Mouse (Mus musculus) CH12.LX (cell line): Measurements from ENCODE around the gene Bzw2. TPM values are rescaled to one million over a fixed set of nuclear protein-coding genes. Genes with fewer than 3 reads are reported as not detected.

Source experiments
- DNase-seq: peaks from one replicate; pipeline ENCODE4 v3.0.0-alpha.2; 2013; ENCODE audit errors: extremely low read depth
- H3K27ac ChIP-seq: 2 replicates; pipeline ENCODE4 v1.5.1; 2012; ENCODE audit warnings: low read depth, mild to moderate bottlenecking, control low read depth, moderate library complexity; ENCODE audit not compliant: insufficient read depth
- H3K27me3 ChIP-seq: replicated peaks from 2 replicates; pipeline ENCODE3; 2012; ENCODE audit warnings: inconsistent platforms
- H3K36me3 ChIP-seq, 2 experiments: replicated peaks in 1 of 2; 2 replicates each; pipeline versions ENCODE3 to v1.6.1; 2012; ENCODE audit warnings: inconsistent platforms in 1 of 2, low read length in 1 of 2, mild to moderate bottlenecking in 1 of 2, mixed read lengths in 1 of 2, moderate library complexity in 1 of 2; ENCODE audit not compliant: control insufficient read depth in 1 of 2, insufficient read depth in 1 of 2
- H3K4me1 ChIP-seq, 2 experiments: 2 replicates each; pipeline ENCODE4 v1.6.1; 2012; ENCODE audit warnings: inconsistent platforms in 1 of 2, moderate library complexity in 1 of 2; ENCODE audit not compliant: insufficient read depth in 2 of 2, control insufficient read depth in 1 of 2
- H3K4me2 ChIP-seq: 2 replicates; pipeline ENCODE4 v1.6.1; 2012; ENCODE audit warnings: low read depth, mild to moderate bottlenecking, control low read depth; ENCODE audit not compliant: poor library complexity, insufficient read depth, severe bottlenecking
- H3K4me3 ChIP-seq, 3 experiments: fragments of 150-350 bp in 1 of 3; sonication (generic) in 1 of 3; replicated peaks in 1 of 3; 2 replicates each; pipeline versions ENCODE3 to v1.5.1; 2011 to 2012; ENCODE audit warnings: low read depth in 2 of 3, low read length in 2 of 3, mild to moderate bottlenecking in 2 of 3, moderate library complexity in 2 of 3, control low read depth in 1 of 3, improper control_type of control experiment in 1 of 3, inconsistent platforms in 1 of 3, mixed read lengths in 1 of 3; ENCODE audit not compliant: poor library complexity in 1 of 3
- H3K79me2 ChIP-seq: replicated peaks from 2 replicates; pipeline ENCODE4 v1.6.1; 2012; ENCODE audit warnings: mild to moderate bottlenecking, moderate library complexity; ENCODE audit not compliant: control insufficient read depth, poor library complexity, insufficient read depth, severe bottlenecking; ENCODE audit errors: extremely low read depth
- H3K9ac ChIP-seq: 2 replicates; pipeline ENCODE4 v1.6.1; 2012; ENCODE audit warnings: low read depth, mild to moderate bottlenecking, control low read depth, moderate library complexity; ENCODE audit not compliant: insufficient read depth
- H3K9me3 ChIP-seq: replicated peaks from 2 replicates; pipeline ENCODE3; 2012; ENCODE audit warnings: low read length, inconsistent platforms, mixed read lengths
- BHLHE40 ChIP-seq: IDR thresholded peaks from 2 replicates; pipeline ENCODE4 v1.6.1; 2011; ENCODE audit warnings: mild to moderate bottlenecking, low read depth, low read length, improper control_type of control experiment
- CHD1 ChIP-seq: IDR thresholded peaks from 2 replicates; pipeline ENCODE4 v1.6.1; 2012; ENCODE audit warnings: low read depth, low read length, improper control_type of control experiment, inconsistent platforms
- CTCF ChIP-seq, 2 experiments: IDR thresholded peaks in 1 of 2; conservative IDR thresholded peaks in 1 of 2; 2 replicates each; pipeline ENCODE4 v1.5.1; 2011 to 2012; ENCODE audit warnings: low read depth in 2 of 2, low read length in 2 of 2, improper control_type of control experiment in 1 of 2, inconsistent platforms in 1 of 2, mild to moderate bottlenecking in 1 of 2, moderate library complexity in 1 of 2
- E2F4 ChIP-seq: IDR thresholded peaks from 2 replicates; pipeline ENCODE4 v1.6.1; 2011; ENCODE audit warnings: low read depth, low read length, improper control_type of control experiment; ENCODE audit not compliant: insufficient replicate concordance
- ETS1 ChIP-seq: conservative IDR thresholded peaks from 2 replicates; pipeline ENCODE4 v1.6.1; 2012; ENCODE audit warnings: low read depth, mild to moderate bottlenecking, inconsistent platforms, low read length, improper control_type of control experiment, moderate library complexity
- GABPA ChIP-seq: IDR thresholded peaks from 2 replicates; pipeline ENCODE4 v1.6.1; 2012; ENCODE audit warnings: low read depth, low read length, improper control_type of control experiment, inconsistent platforms; ENCODE audit not compliant: insufficient replicate concordance
- HCFC1 ChIP-seq: IDR thresholded peaks from 2 replicates; pipeline ENCODE4 v1.6.1; 2012; ENCODE audit warnings: low read depth, mild to moderate bottlenecking, inconsistent platforms, low read length, improper control_type of control experiment
- IRF4 ChIP-seq: IDR thresholded peaks from 2 replicates; pipeline ENCODE4 v1.6.1; 2014; ENCODE audit warnings: low read depth, mild to moderate bottlenecking, inconsistent platforms, low read length, improper control_type of control experiment
- JUN ChIP-seq: IDR thresholded peaks from 2 replicates; pipeline ENCODE4 v1.6.1; 2011; ENCODE audit warnings: low read depth, mild to moderate bottlenecking, low read length, improper control_type of control experiment, moderate library complexity; ENCODE audit not compliant: insufficient read depth
- MEF2A ChIP-seq: IDR thresholded peaks from 2 replicates; pipeline ENCODE4 v1.6.1; 2014; ENCODE audit warnings: low read depth, mild to moderate bottlenecking, inconsistent platforms, low read length, improper control_type of control experiment, borderline replicate concordance
- MYC ChIP-seq: IDR thresholded peaks from 2 replicates; pipeline ENCODE4 v1.6.1; 2011; ENCODE audit warnings: low read depth, mild to moderate bottlenecking, improper control_type of control experiment, low read length
- NRF1 ChIP-seq: IDR thresholded peaks from 2 replicates; pipeline ENCODE4 v1.6.1; 2014; ENCODE audit warnings: low read depth, mild to moderate bottlenecking, inconsistent platforms, low read length, improper control_type of control experiment, moderate library complexity
- POLR2A ChIP-seq: IDR thresholded peaks from 2 replicates; pipeline ENCODE4 v1.6.1; 2011; ENCODE audit warnings: low read depth, mild to moderate bottlenecking, improper control_type of control experiment, low read length
- POLR2AphosphoS2 ChIP-seq: IDR thresholded peaks from 2 replicates; pipeline ENCODE4 v1.6.1; 2011; ENCODE audit warnings: low read depth, low read length, improper control_type of control experiment
- RAD21 ChIP-seq: IDR thresholded peaks from 2 replicates; pipeline ENCODE4 v1.6.1; 2011; ENCODE audit warnings: low read depth, mild to moderate bottlenecking, low read length, improper control_type of control experiment, moderate library complexity
- SIN3A ChIP-seq: IDR thresholded peaks from 2 replicates; pipeline ENCODE4 v1.6.1; 2012; ENCODE audit warnings: low read length, improper control_type of control experiment, inconsistent platforms
- SMC3 ChIP-seq: IDR thresholded peaks from 2 replicates; pipeline ENCODE4 v1.6.1; 2011; ENCODE audit warnings: low read depth, low read length, improper control_type of control experiment
- TBP ChIP-seq: conservative IDR thresholded peaks from 2 replicates; pipeline ENCODE4 v1.6.1; 2011; ENCODE audit warnings: low read depth, low read length, improper control_type of control experiment
- UBTF ChIP-seq: IDR thresholded peaks from 2 replicates; pipeline ENCODE4 v1.6.1; 2012; ENCODE audit warnings: low read depth, mild to moderate bottlenecking, inconsistent platforms, low read length, improper control_type of control experiment, moderate library complexity
- USF2 ChIP-seq: conservative IDR thresholded peaks from 2 replicates; pipeline ENCODE4 v1.6.1; 2011; ENCODE audit warnings: low read depth, low read length, improper control_type of control experiment
- ZMIZ1 ChIP-seq: IDR thresholded peaks from 2 replicates; pipeline ENCODE4 v1.6.1; 2012; ENCODE audit warnings: low read depth, mild to moderate bottlenecking, inconsistent platforms, low read length, improper control_type of control experiment
- dilution Hi-C: fragments of 300-500 bp; cut with MboI; formaldehyde crosslinking; loops from 2 replicates; pipeline ENCODE4 v1.14.3; 2020; ENCODE audit warnings: low sequenced_read_pairs; ENCODE audit not compliant: extremely low pct_unique_long_range_greater_than_20kb, extremely low pct_ligation_motif_present
- in situ Hi-C: fragments of 300-500 bp; cut with MboI; formaldehyde crosslinking; loops from 3 replicates; pipeline ENCODE4 v1.14.3; 2019; ENCODE audit warnings: low sequenced_read_pairs, low pct_ligation_motif_present, low pct_unique_long_range_greater_than_20kb, mixed read lengths
- polyA plus RNA-seq: library from polyadenylated mRNA; unstranded; fragments of >175 nt; gene quantifications from 2 replicates; pipeline ENCODE4 v1.2.1, GENCODE M21; 2012; ENCODE audit warnings: low read depth; ENCODE audit not compliant: insufficient read length
- total RNA-seq, 2 experiments: library from RNA; depleted of rRNA; stranded (reverse); fragments of 300-350 nt in 1 of 2; fragments of >200 nt in 1 of 2; gene quantifications; 2 replicates each; pipeline ENCODE4 v1.2.3; 2012 to 2014

Bzw2 gene
- total and polyA plus RNA-seq, 3 experiments: 161 to 424 (median 275) TPM

- in situ Hi-C loops (no loop called here), dilution Hi-C loops (no loop called here)
- H3K4me1 ChIP-seq: no peaks in the 10 kb centered on the region
- no peak overlapping the region for H3K4me2 ChIP-seq
- H3K27me3 ChIP-seq: no peaks in the 10 kb centered on the region
- DNase-seq: no peak
- TF ChIP-seq E2F4 (no peak), RAD21 (no peak), TBP (no peak), MYC (no peak), NRF1 (no peak)
- peaks cover 37 to 88% of the 10 kb centered on the region in 2 experiments for H3K36me3 ChIP-seq
- H3K9me3 ChIP-seq: peaks cover 3% of the 10 kb centered on the region
- no peak overlapping the region for H3K4me3 ChIP-seq
- no peak overlapping the region for H3K27ac ChIP-seq
- H3K9ac ChIP-seq: no peak overlapping the region
- peaks cover 15% of the 10 kb centered on the region for H3K79me2 ChIP-seq
These were observed 28.1 kb downstream of the Bzw2 start for GRCm38 (mm10) chr12:36129826-36130225.

GRCm38 (mm10) chr12:36126049-36126448 lies 31.8 kb downstream of the Bzw2 start:
- H3K9ac ChIP-seq: no peak overlapping the region
- no peaks in the 10 kb centered on the region for H3K4me1 ChIP-seq
- H3K27me3 ChIP-seq: no peaks in the 10 kb centered on the region
- dilution Hi-C loops: no loop called here
- in situ Hi-C loops: no loop called here
- peaks cover 2% of the 10 kb centered on the region for H3K79me2 ChIP-seq
- TF ChIP-seq ETS1 (no peak), BHLHE40 (no peak), SMC3 (no peak), CHD1 (no peak), NRF1 (no peak)
- H3K4me3 ChIP-seq: no peak overlapping the region
- DNase-seq: no peak
- H3K4me2 ChIP-seq: no peak overlapping the region
- H3K36me3 ChIP-seq: peaks cover 45 to 87% of the 10 kb centered on the region in 2 experiments
- no peak overlapping the region for H3K27ac ChIP-seq
- H3K9me3 ChIP-seq: peaks cover 3% of the 10 kb centered on the region

GRCm38 (mm10) chr12:36119244-36119643 lies 38.6 kb downstream of the Bzw2 start:
- DNase-seq: no peak
- H3K4me1 ChIP-seq: no peaks in the 10 kb centered on the region
- no peak overlapping the region for H3K4me3 ChIP-seq
- no peak overlapping the region for H3K27ac ChIP-seq
- TF ChIP-seq MYC (no peak), POLR2AphosphoS2 (no peak), JUN (no peak), SMC3 (no peak), POLR2A (no peak), E2F4 (no peak), SIN3A (no peak), MEF2A (no peak), USF2 (no peak), HCFC1 (no peak), IRF4 (no peak), ETS1 (no peak), CHD1 (no peak), BHLHE40 (no peak), TBP (no peak), UBTF (no peak), GABPA (no peak), ZMIZ1 (no peak), CTCF (conservative IDR thresholded peaks at IDR 0.05 in 1 of 2, IDR thresholded peaks at IDR 0.05 in 1 of 2; ENCODE audit: low read depth in 2 of 2, low read length in 2 of 2) (no peak)
- in situ Hi-C loops (no loop called here), dilution Hi-C loops (no loop called here)
- H3K79me2 ChIP-seq: no peaks in the 10 kb centered on the region
- no peaks in the 10 kb centered on the region for H3K27me3 ChIP-seq
- H3K36me3 ChIP-seq: peaks cover 42 to 92% of the 10 kb centered on the region in 2 experiments
- no peak overlapping the region for H3K4me2 ChIP-seq
- no peaks in the 10 kb centered on the region for H3K9me3 ChIP-seq
- no peak overlapping the region for H3K9ac ChIP-seq
